Mouse (Mus musculus): ENCODE data around the gene Myo16. TPM values are rescaled to one million over a fixed set of nuclear protein-coding genes. Genes with fewer than 3 reads are reported as not detected.

Myo16 gene
- polyA plus RNA-seq, 1 experiment: not detected

GRCm38 (mm10) chr8:10561616-10562015 lies 407.9 kb downstream of the Myo16 start:
- TF ChIP-seq POLR2A (IDR thresholded peaks at IDR 0.05; ENCODE audit: insufficient read depth, low read length) (no peak), CTCF (IDR thresholded peaks at IDR 0.05; ENCODE audit: low read depth, low read length) (no peak), EP300 (IDR thresholded peaks at IDR 0.05; ENCODE audit: insufficient read depth, low read depth, low read length) (no peak)
- Histone ChIP-seq H3K4me3 (ENCODE audit: low read depth, low read length) (no peak overlapping the region), H3K27ac (ENCODE audit: insufficient read depth, low read length) (no peak overlapping the region)

GRCm38 (mm10) chr8:10562046-10562445 lies 408.3 kb downstream of the Myo16 start:
- no peaks in the 10 kb centered on the region for H3K4me1 ChIP-seq (ENCODE audit: control insufficient read depth, insufficient read depth, low read length)
- no peak overlapping the region for H3K4me3 ChIP-seq (ENCODE audit: low read depth, low read length)
- H3K27me3 ChIP-seq (ENCODE audit: control insufficient read depth, insufficient read depth, low read length, poor library complexity, severe bottlenecking): no peaks in the 10 kb centered on the region; the same call in 1 of the 2 replicates
- TF ChIP-seq CTCF (IDR thresholded peaks at IDR 0.05; ENCODE audit: low read depth, low read length): no peak
- TF ChIP-seq POLR2A (IDR thresholded peaks at IDR 0.05; ENCODE audit: insufficient read depth, low read length): no peak
- no peak for TF ChIP-seq EP300 (IDR thresholded peaks at IDR 0.05; ENCODE audit: insufficient read depth, low read depth, low read length)
- no peak overlapping the region for H3K9ac ChIP-seq (ENCODE audit: low read depth, poor library complexity, severe bottlenecking)
- H3K9me3 ChIP-seq (replicated peaks; ENCODE audit: control insufficient read depth, insufficient read depth, low read length, poor library complexity, severe bottlenecking): no peaks in the 10 kb centered on the region
- H3K27ac ChIP-seq (ENCODE audit: insufficient read depth, low read length): no peak overlapping the region
- no peaks in the 10 kb centered on the region for H3K36me3 ChIP-seq (ENCODE audit: control insufficient read depth, insufficient read depth, low read length, poor library complexity, severe bottlenecking)

More at GRCm38 (mm10) chr8:10561616-10562015, 407.9 kb downstream of the Myo16 start:
- no peaks in the 10 kb centered on the region; the same call in 1 of the 2 replicates for H3K27me3 ChIP-seq (ENCODE audit: control insufficient read depth, insufficient read depth, low read length, poor library complexity, severe bottlenecking)
- H3K4me1 ChIP-seq (ENCODE audit: control insufficient read depth, insufficient read depth, low read length): no peaks in the 10 kb centered on the region
- no peaks in the 10 kb centered on the region for H3K9me3 ChIP-seq (replicated peaks; ENCODE audit: control insufficient read depth, insufficient read depth, low read length, poor library complexity, severe bottlenecking)
- no peak overlapping the region for H3K9ac ChIP-seq (ENCODE audit: low read depth, poor library complexity, severe bottlenecking)
- H3K36me3 ChIP-seq (ENCODE audit: control insufficient read depth, insufficient read depth, low read length, poor library complexity, severe bottlenecking): no peaks in the 10 kb centered on the region

- no peak for TF ChIP-seq EP300 (IDR thresholded peaks at IDR 0.05; ENCODE audit: insufficient read depth, low read depth, low read length)
- TF ChIP-seq CTCF (IDR thresholded peaks at IDR 0.05; ENCODE audit: low read depth, low read length): no peak
- no peak for TF ChIP-seq POLR2A (IDR thresholded peaks at IDR 0.05; ENCODE audit: insufficient read depth, low read length)
- H3K27ac ChIP-seq (ENCODE audit: insufficient read depth, low read length): no peak overlapping the region
- H3K9ac ChIP-seq (ENCODE audit: low read depth, poor library complexity, severe bottlenecking): no peak overlapping the region
- H3K4me1 ChIP-seq (ENCODE audit: control insufficient read depth, insufficient read depth, low read length): no peaks in the 10 kb centered on the region
- no peaks in the 10 kb centered on the region for H3K36me3 ChIP-seq (ENCODE audit: control insufficient read depth, insufficient read depth, low read length, poor library complexity, severe bottlenecking)
- H3K9me3 ChIP-seq (replicated peaks; ENCODE audit: control insufficient read depth, insufficient read depth, low read length, poor library complexity, severe bottlenecking): no peaks in the 10 kb centered on the region
- H3K27me3 ChIP-seq (ENCODE audit: control insufficient read depth, insufficient read depth, low read length, poor library complexity, severe bottlenecking): no peaks in the 10 kb centered on the region; the same call in 1 of the 2 replicates
- no peak overlapping the region for H3K4me3 ChIP-seq (ENCODE audit: low read depth, low read length)
Measured at GRCm38 (mm10) chr8:10562636-10563035, 408.9 kb downstream of the Myo16 start.

- Histone ChIP-seq H3K9me3 (replicated peaks; ENCODE audit: control insufficient read depth, insufficient read depth, low read length, poor library complexity, severe bottlenecking) (no peaks in the 10 kb centered on the region), H3K9ac (ENCODE audit: low read depth, poor library complexity, severe bottlenecking) (no peak overlapping the region), H3K4me3 (ENCODE audit: low read depth, low read length) (no peak overlapping the region), H3K27me3 (ENCODE audit: control insufficient read depth, insufficient read depth, low read length, poor library complexity, severe bottlenecking) (no peaks in the 10 kb centered on the region), H3K36me3 (ENCODE audit: control insufficient read depth, insufficient read depth, low read length, poor library complexity, severe bottlenecking) (no peaks in the 10 kb centered on the region), H3K4me1 (ENCODE audit: control insufficient read depth, insufficient read depth, low read length) (no peaks in the 10 kb centered on the region), H3K27ac (ENCODE audit: insufficient read depth, low read length) (no peak overlapping the region)
- TF ChIP-seq CTCF (IDR thresholded peaks at IDR 0.05; ENCODE audit: low read depth, low read length) (no peak), EP300 (IDR thresholded peaks at IDR 0.05; ENCODE audit: insufficient read depth, low read depth, low read length) (no peak), POLR2A (IDR thresholded peaks at IDR 0.05; ENCODE audit: insufficient read depth, low read length) (no peak)
Measured at GRCm38 (mm10) chr8:10565231-10566029, 411.7 kb downstream of the Myo16 start.

- Histone ChIP-seq H3K27ac (ENCODE audit: insufficient read depth, low read length) (no peak overlapping the region), H3K4me3 (ENCODE audit: low read depth, low read length) (no peak overlapping the region)
- TF ChIP-seq POLR2A (IDR thresholded peaks at IDR 0.05; ENCODE audit: insufficient read depth, low read length) (no peak), CTCF (IDR thresholded peaks at IDR 0.05; ENCODE audit: low read depth, low read length) (no peak), EP300 (IDR thresholded peaks at IDR 0.05; ENCODE audit: insufficient read depth, low read depth, low read length) (no peak)
Measured at GRCm38 (mm10) chr8:10568448-10568847, 414.7 kb downstream of the Myo16 start.

GRCm38 (mm10) chr8:10574096-10574495 lies 420.4 kb downstream of the Myo16 start:
- H3K27me3 ChIP-seq (ENCODE audit: control insufficient read depth, insufficient read depth, low read length, poor library complexity, severe bottlenecking): no peaks in the 10 kb centered on the region
- no peak overlapping the region for H3K4me3 ChIP-seq (ENCODE audit: low read depth, low read length)
- H3K9me3 ChIP-seq (replicated peaks; ENCODE audit: control insufficient read depth, insufficient read depth, low read length, poor library complexity, severe bottlenecking): no peaks in the 10 kb centered on the region
- peak; percentile 64 for TF ChIP-seq CTCF (IDR thresholded peaks at IDR 0.05; ENCODE audit: low read depth, low read length)
- TF ChIP-seq EP300 (IDR thresholded peaks at IDR 0.05; ENCODE audit: insufficient read depth, low read depth, low read length): no peak
- no peak overlapping the region for H3K9ac ChIP-seq (ENCODE audit: low read depth, poor library complexity, severe bottlenecking)
- no peaks in the 10 kb centered on the region for H3K36me3 ChIP-seq (ENCODE audit: control insufficient read depth, insufficient read depth, low read length, poor library complexity, severe bottlenecking)
- no peaks in the 10 kb centered on the region for H3K4me1 ChIP-seq (ENCODE audit: control insufficient read depth, insufficient read depth, low read length)
- H3K27ac ChIP-seq (ENCODE audit: insufficient read depth, low read length): no peak overlapping the region

More at GRCm38 (mm10) chr8:10568448-10568847, 414.7 kb downstream of the Myo16 start:
- H3K9ac ChIP-seq (ENCODE audit: low read depth, poor library complexity, severe bottlenecking): no peak overlapping the region
- H3K9me3 ChIP-seq (replicated peaks; ENCODE audit: control insufficient read depth, insufficient read depth, low read length, poor library complexity, severe bottlenecking): no peaks in the 10 kb centered on the region
- H3K36me3 ChIP-seq (ENCODE audit: control insufficient read depth, insufficient read depth, low read length, poor library complexity, severe bottlenecking): no peaks in the 10 kb centered on the region
- H3K4me1 ChIP-seq (ENCODE audit: control insufficient read depth, insufficient read depth, low read length): no peaks in the 10 kb centered on the region
- H3K27me3 ChIP-seq (ENCODE audit: control insufficient read depth, insufficient read depth, low read length, poor library complexity, severe bottlenecking): no peaks in the 10 kb centered on the region

All from ES-Bruce4 (cell line).